Mouse (Mus musculus): ENCODE measurements around the gene Gm9758.
"Not testable (repeated sequence)": the region's sequence is repeated elsewhere in the genome, so short reads cannot be mapped to it uniquely, and the experiment has no call there.

Gm9758 gene

DNA sequence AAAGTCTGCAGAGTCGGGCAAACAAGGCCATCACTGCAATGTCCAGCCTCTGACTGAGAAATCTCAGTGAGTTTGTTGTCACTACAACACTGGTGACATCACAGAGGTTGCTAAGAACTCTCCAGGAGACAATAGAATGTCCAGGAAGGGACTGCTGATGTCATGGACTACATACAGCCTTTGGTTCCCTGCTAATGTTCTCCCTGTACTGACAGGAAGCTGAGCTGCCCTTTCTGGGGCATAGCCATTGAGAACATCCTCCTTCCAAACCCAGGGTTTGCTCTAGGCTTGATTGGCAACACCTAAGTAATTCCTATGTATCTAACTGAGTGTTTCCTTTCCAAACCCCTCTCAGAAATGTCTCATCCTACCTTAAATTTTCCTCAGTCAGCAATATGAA is at the start of gene Gm9758:
TSS of gene Gm9758 (minus strand) at position 101 of the 400 bp plus-strand sequence.
- DNase-seq (ENCODE audit: low read depth, low spot score) = not testable (repeated sequence)

- DNase-seq (ENCODE audit: low read depth, low spot score) = not testable (repeated sequence)
These were observed 49.1 kb upstream of the Gm9758 start for GRCm38 (mm10) chr5:14963821-14964220.

- not testable (repeated sequence) for DNase-seq (ENCODE audit: low read depth, low spot score)
These were observed 46.8 kb upstream of the Gm9758 start for GRCm38 (mm10) chr5:14961502-14961901.

DNA sequence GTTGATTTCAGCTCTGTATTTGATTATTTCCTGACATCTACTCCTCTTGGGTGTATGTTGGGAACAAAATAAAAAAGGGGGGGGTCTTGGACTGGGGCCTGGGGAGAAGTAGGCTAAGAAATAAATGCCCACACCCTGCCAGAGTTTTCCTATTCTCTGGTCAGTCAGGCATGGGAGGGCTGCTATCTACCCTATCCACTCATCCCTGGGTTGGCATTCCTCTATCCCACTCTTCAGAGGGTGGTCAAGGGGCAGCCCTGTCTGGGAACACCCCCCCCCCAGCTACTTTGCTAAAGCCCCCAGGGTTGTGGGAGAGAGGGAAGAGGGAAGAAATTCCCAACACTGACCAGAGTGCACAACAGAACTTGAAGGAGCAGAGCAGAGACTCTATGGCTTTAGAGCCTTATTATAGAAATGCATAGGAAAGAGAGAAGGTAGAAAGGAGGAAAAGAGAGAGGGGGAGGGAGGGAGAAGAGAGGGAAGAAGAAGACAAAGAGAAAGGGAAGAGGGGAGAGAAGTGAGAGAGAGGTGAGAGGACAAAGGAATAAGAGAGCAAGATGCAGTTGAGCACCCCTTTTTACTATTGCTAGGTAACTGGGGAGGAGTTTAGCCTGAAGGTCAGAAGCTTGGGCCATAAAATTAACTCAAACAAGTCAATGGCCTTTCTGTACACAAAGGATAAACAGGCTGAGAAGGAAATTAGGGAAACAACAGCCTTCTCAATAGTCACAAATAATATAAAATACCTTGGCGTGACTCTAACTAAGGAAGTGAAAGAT is 41.4 kb upstream of the Gm9758 start:
- not testable (repeated sequence) for DNase-seq (ENCODE audit: low read depth, low spot score)

DNA sequence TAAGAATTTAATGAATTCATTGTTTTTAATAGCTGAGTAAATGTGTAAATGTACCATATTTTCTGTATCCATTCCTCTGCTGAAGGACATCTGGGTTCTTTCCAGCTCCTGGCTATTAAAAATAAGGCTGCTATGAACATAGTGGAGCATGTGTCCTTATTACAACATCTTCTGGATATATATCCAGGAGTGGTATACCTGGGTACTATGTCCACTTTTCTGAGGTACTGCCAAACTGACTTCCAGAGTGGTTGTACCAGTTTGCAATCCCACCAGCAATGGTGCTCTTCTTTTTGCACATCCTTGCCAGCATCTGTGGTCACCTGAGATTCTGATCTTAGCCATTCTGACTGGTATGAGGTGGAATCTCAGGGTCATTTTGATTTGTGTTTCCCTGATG is 38.9 kb upstream of the Gm9758 start:
- not testable (repeated sequence) for DNase-seq (ENCODE audit: low read depth, low spot score)

DNA sequence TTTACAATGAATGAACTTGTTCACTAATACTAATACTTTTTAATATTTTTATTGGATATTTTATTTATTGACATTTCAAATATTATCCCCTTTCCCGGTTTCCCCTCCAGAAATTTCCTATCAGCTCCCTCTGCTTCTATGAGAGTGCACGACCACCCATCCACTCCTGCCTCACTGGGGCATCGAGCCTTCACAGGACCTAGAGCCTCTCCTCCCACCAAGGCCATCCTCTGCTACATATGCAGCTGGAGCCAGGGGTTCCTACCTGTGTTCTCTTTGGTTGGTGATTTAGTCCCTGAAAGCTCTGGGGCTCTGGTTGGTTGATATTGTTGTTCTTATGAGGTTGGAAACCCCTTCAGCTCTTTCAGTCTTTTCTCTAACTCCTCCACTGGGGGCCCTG is 38.0 kb upstream of the Gm9758 start:
- not testable (repeated sequence) for DNase-seq (ENCODE audit: low read depth, low spot score)

DNA sequence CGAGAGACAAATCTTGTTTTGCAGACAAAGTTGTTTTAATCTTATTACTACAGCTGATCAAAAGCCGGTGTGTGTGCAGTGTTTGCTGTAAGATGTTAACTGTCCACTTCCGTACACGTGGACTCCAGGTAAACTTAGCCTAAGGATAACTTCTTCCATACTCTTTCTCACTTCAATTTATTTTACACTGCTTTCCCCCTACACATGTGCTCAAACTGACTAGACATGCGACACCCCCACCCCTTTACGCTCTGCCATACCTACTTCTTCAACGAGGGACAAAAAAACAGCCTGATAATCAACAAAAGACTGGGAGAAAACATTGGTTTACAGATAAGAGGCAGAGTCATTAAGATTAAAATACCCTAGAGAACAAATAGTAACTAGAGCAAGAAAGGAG is 37.1 kb upstream of the Gm9758 start:
- DNase-seq (ENCODE audit: low read depth, low spot score) = not testable (repeated sequence)

DNA sequence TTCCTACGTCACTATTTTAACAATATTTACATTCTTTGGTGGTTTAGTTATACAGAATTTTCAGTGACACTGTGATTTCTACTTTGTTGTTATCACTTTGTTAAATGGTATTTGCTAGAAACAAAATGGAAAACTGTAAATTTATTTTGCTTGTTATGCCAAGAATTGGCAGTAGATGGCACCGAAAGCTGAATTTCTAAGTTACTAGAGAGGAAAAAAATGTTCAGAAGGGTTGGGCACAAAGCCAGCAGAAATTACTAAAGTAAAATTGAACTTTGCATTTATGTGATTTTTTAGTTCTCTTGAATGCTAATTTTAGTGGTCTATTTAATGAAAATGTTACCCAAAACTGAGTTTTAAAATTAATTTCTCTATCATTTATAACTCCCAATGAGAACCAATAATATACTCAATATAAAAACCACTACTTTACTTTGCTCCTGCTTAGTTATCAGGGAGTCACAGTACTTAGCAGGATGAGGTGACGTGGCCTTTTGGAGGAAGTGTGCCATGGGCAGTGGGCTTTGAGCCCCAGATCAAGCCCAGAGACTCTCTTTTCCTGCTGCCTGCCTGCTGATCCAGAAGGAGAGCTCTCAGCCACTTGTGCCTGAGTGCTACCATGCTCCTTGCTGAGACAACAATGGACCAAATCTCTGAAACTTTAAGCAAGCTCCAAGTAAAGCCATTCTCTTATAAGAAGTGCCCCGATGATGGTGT is 32.9 kb upstream of the Gm9758 start:
- DNase-seq (ENCODE audit: low read depth, low spot score) = not testable (repeated sequence)

DNA sequence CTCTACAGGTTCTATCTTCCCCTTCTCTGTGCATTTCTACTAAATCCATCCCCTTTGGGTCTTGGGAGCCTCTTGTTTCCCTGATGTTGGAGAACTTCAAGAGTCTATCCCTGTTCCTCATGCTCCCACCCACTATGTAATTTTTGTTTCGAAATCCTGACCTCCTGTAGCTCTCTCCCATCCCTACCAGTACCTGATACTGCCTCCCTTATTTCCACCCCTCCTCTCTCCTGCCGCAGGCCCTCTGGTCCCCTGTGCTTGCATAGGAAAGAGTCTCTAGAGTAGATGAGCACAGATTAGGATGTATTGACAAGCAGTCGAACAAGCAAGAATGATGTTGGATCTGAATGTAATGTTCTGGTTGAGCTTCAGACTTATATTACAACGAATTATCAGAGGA is 30.8 kb upstream of the Gm9758 start:
- not testable (repeated sequence) for DNase-seq (ENCODE audit: low read depth, low spot score)

DNA sequence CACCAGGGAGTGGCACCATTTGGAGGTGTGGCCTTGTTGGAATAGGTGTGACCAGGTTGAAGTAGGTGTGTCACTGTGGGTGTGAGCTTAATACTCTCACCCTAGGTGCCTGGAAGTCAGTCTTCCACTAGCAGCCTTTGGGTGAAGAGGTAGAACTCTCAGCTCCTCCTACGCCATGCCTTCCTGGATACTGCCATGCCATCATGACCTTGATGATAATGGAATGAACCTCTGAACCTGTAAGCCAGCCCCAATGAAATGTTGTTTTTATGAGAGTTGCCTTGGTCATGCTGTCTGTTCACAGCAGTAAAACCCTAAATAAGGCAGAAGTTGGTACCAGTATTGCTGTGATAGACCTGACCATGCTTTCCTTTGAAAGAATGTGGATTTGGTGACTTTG is 26.3 kb upstream of the Gm9758 start:
- not testable (repeated sequence) for DNase-seq (ENCODE audit: low read depth, low spot score)

- DNase-seq (ENCODE audit: low read depth, low spot score) = not testable (repeated sequence)
These were observed 23.6 kb upstream of the Gm9758 start, which contains the start of gene Speer4e for GRCm38 (mm10) chr5:14938329-14938728. Gene Speer4e (minus strand): TSS chr5:14938429.

DNA sequence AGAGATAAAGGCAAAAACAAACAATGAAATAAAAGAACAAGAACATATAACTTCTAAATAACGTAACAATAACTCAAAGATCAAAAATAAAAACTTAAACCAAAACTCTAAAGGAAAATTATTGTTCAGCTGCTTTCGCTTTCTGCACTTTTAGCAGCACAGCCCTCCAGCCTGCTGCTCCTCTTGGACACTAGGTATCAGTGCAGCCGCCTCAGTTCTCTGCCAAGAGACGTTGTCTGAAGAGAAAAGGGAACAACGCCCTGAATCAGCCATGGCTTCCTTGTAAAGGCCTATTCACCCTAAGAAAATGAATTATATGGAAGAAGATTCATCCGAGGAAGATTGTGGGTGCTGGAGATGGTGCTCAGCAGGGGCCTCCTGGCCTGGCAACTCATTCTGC is 19.0 kb upstream of the Gm9758 start:
- DNase-seq (ENCODE audit: low read depth, low spot score) = not testable (repeated sequence)

- not testable (repeated sequence) for DNase-seq (ENCODE audit: low read depth, low spot score)
These were observed 12.3 kb upstream of the Gm9758 start for GRCm38 (mm10) chr5:14927047-14927446.

DNA sequence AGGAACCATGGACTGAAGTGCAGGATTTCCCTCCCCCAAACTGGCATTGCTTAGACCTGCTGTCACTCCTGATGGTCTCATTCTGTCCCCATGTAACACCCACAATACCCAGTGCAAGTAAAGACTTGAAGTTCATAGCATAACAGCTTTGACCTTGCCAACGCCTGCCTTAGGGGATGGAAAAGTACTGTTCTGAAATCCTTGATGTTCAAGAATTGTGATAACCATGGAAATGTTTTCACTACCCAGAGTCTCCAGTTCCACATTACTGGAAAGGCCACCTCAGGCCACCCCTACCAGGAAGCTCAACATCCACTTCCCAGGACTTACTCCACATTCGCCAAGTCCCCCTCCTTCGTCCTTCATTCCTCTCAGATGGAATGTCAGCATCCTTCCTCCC is 338 bp downstream of the Gm9758 start:
- DNase-seq (ENCODE audit: low read depth, low spot score) = not testable (repeated sequence)

- DNase-seq (ENCODE audit: low read depth, low spot score) = not testable (repeated sequence)
These were observed 11.2 kb downstream of the Gm9758 start for GRCm38 (mm10) chr5:14903539-14903938.

DNA sequence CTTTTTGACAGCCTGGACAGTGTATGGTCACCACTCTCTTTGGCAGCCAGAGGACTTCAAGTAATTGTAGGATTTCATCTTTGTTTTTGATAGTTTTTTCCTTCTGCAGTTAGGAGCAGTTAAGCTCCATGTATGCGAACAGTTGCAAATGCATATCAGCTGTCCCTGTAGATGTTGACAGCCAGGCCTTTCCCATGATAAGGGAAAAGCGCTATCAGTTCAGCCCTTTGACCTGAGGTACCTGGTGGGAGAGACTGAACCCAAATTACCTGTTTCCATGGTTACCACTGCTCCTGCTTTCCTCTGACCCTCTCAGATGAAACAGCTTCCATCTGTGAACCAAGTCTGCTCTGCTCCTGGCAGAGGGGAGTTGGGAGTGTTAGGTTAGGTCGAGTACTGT is 22.5 kb downstream of the Gm9758 start:
- no peak for DNase-seq (ENCODE audit: low read depth, low spot score)

- DNase-seq (ENCODE audit: low read depth, low spot score) = not testable (repeated sequence)
These were observed 29.4 kb downstream of the Gm9758 start for GRCm38 (mm10) chr5:14885291-14885690.
